Mouse (Mus musculus): Measurements from ENCODE around the gene Cfl2. TPM values are rescaled to one million over a fixed set of nuclear protein-coding genes. Genes with fewer than 3 reads are reported as not detected.

The Cfl2 gene
- polyA plus RNA-seq, 1 experiment from 2014 or later, result 180 TPM

- Histone ChIP-seq H3K9me3 (ENCODE audit: low read depth, low read length) (no peaks in the 10 kb centered on the region), H3K4me1 (ENCODE audit: insufficient read depth) (peaks cover 3% of the 10 kb centered on the region), H3K36me3 (ENCODE audit: insufficient read depth) (no peaks in the 10 kb centered on the region), H3K9ac (no peak overlapping the region), H3K27me3 (ENCODE audit: insufficient read depth, low read length) (no peaks in the 10 kb centered on the region), H3K27ac (ENCODE audit: low read depth) (no peak overlapping the region), H3K4me2 (no peak overlapping the region), H3K4me3 (ENCODE audit: low read depth, low read length) (no peak overlapping the region)
- TF ChIP-seq CTCF (IDR thresholded peaks at IDR 0.05; ENCODE audit: low read depth), result no peak
- 50% methylated on average over 2 of the region's 2 CpGs for WGBS
- ATAC-seq (ENCODE audit: insufficient read depth), result no peak; the same call in 1 of the 2 replicates
- DNase-seq, result peak; percentile 73
Measured at GRCm38 (mm10) chr12:54810142-54810541, 52.5 kb downstream of the Cfl2 start.

Other genes with a start within 250 kb of the Cfl2 start
- gene Sptssa, start 206.3 kb downstream of the Cfl2 start, polyA plus RNA-seq (2014; fragmentation: Nextera tagmentation; extraction: Ambion mirVana), result 189 and 200 TPM in 2 replicates
- 56.1 and 59.4 TPM in 2 replicates for gene Eapp, start 167.0 kb downstream of the Cfl2 start, polyA plus RNA-seq (2014; fragmentation: Nextera tagmentation; extraction: Ambion mirVana)
- 186 and 188 TPM in 2 replicates for gene Snx6, start 67.2 kb downstream of the Cfl2 start, polyA plus RNA-seq (2014; fragmentation: Nextera tagmentation; extraction: Ambion mirVana)
- gene Gm20403, start 123.7 kb upstream of the Cfl2 start, polyA plus RNA-seq (2014; fragmentation: Nextera tagmentation; extraction: Ambion mirVana), result not detected in 2 replicates
- 23.9 and 26.3 TPM in 2 replicates for gene Baz1a, start 151.5 kb upstream of the Cfl2 start, polyA plus RNA-seq (2014; fragmentation: Nextera tagmentation; extraction: Ambion mirVana)
- gene 2700097O09Rik, start 217.2 kb upstream of the Cfl2 start, polyA plus RNA-seq (2014; fragmentation: Nextera tagmentation; extraction: Ambion mirVana), result 34.3 and 36.1 TPM in 2 replicates
- 156 and 163 TPM in 2 replicates for gene Srp54a, start 217.4 kb upstream of the Cfl2 start, polyA plus RNA-seq (2014; fragmentation: Nextera tagmentation; extraction: Ambion mirVana)